Mouse (Mus musculus) yolk sac, embryonic 10.5 days (tissue): ENCODE data around the gene Rab11fip5.

Experiments used
- DNase-seq: peaks from one replicate; pipeline ENCODE4 v3.0.0-alpha.2; 2017; ENCODE audit warnings: low spot score

The Rab11fip5 gene

DNA sequence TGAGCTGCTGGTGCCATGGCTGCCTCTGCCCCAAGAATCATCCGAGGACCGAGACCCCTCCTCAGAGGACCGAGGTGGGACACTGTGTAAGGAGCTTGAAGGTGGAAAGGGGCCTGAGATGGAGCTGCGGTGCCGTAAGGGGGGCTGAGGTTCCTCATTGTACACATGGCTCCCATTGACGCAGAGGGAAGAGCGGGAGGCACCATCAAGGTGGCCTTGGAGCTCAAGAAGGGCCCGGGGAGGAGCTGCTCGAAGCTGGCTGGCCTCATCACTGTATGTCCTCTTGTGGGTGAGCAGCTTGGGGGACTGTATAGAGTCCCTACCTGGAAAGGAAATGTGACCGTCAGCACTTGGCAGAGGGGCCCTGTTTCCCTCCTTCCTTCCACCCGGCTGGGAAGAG lies 26.3 kb downstream of the Rab11fip5 start:
- no peak for DNase-seq

DNA sequence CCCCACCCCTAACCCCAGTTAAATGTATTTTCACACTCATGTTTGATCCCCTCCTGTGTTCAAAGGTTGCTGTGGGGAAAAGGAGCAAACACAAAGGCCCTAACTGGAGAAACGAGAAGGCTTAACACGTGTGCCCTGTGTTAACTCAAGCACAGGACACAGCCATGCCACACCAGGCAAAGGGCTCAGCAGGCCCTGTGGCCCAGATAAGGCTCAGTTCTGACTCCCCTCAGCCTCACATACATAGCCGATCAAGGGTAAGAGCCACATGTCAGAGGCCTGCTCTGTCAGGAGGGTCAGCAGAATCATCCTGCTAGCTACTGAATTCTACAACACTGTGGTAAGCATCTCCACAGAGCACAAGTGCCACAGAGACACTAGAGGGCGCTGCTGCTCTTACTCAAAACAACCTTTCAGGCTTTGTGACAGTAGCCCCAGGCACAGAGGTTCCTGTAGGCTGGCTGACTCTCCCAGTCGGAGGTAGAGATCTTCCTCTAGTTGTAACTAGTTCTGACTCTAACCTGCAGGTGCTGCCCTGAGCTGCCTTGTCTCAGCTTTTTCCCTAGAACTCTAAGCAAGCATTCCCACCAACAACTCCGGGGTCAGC lies 28.3 kb downstream of the Rab11fip5 start:
- DNase-seq: peak; percentile 70

DNA sequence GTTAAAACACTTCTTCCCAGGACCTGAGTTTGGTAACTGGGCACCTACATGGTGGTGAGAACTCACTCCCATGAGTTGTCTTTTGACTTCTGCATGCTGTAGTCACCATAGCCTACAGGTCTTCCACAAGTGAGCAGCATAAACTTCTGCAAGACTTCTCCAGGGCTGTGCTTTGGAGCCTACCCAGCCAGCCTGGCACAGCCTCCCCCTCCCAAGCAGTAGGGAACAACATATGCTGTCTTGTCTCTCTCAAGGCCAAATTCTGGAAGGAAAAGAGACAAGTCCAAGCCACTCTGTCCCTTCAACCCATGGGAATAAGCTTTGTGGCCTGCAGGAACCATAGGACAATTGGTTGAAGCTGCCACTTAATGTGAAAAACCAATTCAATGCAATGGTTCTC lies 29.5 kb downstream of the Rab11fip5 start:
- DNase-seq: no peak

DNA sequence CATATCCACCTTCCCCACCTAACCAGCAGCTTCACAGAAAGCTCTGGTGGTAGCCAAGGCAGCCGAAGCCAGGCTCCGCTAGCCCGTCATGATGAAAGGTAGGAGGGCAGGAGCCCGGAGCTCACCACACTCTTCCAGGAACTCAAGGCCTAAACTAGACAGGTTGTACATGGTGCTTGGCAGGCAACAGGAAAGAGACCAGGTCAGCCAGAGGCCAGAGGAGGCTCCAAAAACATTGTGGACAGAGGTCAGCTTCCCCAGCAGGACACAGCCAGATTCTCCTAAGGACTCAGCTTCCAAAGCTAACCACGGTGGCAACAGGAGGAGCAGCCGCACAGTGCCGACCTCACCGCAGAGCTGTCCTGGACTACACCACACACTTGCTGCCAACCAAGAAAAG lies 31.4 kb downstream of the Rab11fip5 start:
- no peak for DNase-seq

DNA sequence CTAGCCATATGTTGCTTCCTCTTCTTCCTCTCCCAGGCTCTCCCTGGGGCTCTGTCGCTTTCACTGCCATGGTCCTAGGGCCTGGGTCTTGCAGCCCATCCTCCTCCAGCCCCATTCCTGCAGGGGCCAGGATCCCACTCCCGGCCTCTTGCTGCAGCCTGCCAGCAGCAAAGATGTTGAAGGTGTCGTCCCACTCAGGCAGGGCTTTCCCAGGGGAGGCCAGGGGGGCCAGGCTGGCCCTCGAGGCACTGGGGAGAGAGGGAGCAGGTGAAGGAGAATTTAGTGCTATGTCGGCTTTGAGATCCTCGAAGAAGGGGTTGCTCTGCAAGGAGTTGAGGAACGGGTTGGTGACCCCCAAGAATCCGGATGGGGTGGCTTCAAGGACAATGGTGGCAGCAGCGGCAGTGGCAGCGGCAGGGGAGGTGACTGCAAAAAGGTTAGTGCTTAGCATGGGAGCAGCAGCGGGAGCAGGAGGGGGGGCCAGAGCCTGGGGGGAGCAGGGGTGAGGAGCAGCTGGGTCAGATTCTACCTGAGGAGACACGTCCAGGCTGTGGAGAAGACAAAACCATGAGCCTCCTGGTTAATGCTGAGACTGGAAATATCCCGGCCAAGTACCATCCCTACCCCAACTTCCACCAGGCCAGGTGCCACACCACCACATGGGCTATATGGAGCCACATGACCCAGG lies 32.5 kb downstream of the Rab11fip5 start:
- no peak for DNase-seq

DNA sequence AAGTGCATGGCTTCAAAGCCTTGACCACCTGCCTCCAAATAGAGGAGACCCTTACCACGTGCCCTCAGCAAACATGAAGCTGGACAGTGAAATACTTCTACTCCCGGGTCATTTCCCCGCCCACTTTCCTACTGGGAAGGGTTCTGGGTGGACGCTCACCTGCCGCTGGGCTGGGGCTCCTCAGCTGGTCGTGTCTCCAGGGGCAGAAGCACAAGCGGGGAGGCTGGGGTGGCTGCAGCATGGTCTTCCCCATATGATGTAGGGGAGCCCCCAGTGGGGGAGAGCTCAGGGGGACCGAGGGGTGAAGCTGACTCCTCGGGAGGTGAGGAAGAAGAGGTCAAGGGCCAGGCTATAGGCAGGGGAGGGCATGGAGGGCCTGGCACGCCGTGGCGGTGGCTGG lies 34.2 kb downstream of the Rab11fip5 start:
- no peak for DNase-seq

DNA sequence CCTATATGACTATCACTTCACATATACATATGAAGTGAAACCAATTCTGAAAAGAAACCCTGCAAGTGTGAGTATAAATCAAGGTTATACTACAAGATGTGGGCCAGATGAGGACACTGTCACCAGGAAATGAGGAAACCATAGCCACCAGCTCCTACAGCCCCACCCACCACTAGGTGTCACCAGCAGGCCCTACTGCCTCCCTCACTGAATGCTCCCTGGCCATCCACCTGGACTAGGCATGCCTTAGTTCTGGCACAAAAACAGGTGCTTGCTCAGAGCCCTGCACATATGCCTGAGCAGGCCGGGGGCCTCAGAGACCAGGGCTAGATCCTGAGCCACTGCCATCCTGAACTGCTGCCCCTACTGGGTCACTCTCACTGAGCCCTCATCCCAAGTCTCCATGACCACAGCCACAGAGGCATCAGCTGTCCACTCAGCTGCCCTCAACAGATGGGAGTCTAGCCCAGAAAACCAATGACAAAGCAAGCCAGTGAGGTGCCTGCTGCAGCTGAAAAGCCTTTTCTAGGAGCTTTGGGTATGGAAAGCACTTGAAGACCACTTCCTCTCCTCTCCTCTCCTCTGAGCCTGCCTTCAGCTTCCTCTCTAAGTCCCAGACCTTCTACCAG lies 35.0 kb downstream of the Rab11fip5 start:
- DNase-seq: peak; percentile 38

DNA sequence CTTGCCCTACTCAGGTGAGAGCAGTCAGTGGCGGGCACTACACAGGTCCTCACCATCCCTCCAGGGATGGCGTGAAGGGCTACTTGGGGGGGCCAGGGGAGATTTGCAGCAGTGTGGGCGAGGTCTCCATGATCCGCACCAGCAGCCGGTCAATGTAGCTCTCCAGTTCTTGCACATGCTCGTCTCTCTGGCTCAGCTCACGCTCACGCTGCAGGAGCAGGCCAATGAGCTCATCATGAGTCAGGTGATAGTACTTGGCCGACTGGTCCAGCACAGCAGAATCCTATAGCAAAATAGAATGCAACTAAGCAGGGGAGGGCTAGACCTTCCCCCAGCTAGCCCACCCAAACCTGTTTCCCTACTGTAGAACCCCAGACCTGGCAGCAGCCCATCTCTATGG lies 37.5 kb downstream of the Rab11fip5 start:
- DNase-seq: no peak

DNA sequence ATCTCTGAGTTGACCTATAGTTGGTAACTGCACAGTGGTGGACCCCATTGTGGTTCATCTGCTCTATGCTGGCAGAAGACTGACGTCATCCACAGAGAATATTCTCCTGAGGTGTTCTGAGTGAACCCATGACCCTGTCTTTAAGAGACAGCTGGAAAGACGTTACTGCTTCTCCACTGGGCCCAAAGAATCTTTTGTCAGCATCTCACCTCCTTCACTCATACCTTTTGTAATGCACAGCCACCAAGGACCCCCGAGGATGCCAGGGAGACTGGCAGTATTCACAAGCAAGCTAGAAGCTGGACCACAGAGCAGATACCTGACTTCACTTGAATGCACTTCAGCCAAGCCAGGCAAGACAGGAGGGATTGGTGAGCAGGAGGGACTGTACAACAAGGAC lies 39.1 kb downstream of the Rab11fip5 start:
- no peak for DNase-seq

DNA sequence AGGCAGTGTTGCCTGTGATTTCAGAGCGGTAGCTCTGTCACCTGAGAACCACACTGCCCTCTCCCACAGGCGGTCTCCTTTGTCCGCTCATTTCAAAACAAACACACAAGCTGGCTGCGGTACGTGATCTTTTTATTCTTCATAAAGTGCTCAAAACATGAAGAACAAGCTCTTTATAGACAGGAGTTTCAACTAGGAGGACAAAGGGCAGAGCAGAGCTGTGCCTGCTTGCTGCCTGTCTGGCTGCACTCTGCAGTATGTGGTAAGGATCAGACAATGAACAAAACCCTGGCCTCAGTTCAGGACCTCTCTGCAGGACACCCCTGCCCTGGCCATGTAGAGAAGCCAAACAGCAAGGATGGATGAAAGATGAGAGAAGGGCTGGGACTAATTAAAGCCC lies 39.6 kb downstream of the Rab11fip5 start:
- no peak for DNase-seq

DNA sequence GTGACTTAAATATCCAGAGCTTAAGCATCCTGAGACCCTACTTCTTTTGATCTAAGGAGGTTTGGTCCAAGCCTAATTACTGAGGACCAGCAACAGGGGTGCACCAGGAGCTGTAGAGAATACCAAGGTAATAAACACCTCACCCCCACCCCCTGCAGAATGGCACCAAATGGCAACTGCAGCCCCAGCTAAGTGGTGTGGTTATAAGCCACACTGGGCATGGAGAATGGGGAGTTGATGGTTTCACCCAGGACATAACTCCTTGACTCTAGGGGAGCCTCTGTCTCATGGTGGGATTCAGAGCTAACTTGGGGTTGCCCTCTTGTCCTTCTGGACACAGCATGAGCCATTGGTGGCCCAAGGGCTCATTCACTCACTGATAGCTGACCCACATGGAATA lies 40.2 kb downstream of the Rab11fip5 start:
- DNase-seq: no peak

DNA sequence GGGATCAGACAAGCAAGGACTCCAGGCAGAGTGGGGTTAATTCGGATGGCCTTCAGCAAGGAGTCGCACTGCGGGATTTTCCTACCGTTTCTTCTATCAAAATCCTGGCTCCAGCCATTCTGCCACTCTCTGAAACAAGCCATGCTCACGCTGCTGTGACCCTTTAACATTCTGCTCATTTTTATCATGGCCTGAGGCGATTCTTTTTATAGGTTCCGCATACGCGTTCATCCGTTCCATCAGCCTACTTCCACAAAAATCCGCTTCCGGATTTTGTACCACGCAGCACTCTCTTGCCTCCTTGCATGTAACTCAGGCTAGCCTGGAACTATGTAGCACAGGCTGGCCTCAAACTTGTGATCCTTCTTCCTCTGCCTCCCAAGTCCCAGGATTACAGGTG lies 40.7 kb downstream of the Rab11fip5 start:
- no peak for DNase-seq

DNA sequence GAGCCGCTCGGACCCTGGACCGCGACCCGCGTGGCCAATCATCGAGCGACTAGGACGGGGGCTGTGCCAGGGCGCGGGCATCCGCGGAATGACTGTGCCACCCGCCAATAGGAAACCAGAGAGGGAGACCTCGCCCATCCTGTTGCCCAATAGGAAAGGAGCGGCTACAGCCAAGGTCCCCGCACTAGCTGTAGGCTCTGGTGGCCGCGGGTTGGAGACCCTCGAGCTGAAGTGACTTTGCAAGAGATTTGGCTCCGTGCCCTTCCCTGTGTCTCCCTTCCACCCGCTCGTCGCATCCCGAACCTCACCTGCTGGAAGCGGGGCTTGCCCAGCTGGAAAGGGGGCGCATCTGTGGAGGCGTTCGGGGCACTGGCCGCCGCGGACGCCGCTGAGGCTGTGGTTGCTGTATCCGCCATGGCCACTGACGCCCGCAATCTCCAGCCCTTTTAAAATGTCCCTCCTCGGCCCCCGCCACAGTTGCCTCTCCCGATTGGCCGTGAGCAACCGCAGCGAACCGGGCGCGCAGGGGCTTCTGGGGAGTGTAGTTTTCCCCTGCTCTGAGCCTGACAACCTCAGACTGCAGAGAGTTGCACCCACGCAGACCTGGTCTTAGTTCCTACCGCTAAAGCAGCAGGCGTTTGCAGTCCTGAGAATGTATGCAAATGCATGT lies 41.3 kb downstream of the Rab11fip5 start, which contains the start of gene Sfxn5:
Gene Sfxn5 (minus strand): TSS at position 423 of the 670 bp plus-strand sequence.
- DNase-seq: peak; percentile 98

DNA sequence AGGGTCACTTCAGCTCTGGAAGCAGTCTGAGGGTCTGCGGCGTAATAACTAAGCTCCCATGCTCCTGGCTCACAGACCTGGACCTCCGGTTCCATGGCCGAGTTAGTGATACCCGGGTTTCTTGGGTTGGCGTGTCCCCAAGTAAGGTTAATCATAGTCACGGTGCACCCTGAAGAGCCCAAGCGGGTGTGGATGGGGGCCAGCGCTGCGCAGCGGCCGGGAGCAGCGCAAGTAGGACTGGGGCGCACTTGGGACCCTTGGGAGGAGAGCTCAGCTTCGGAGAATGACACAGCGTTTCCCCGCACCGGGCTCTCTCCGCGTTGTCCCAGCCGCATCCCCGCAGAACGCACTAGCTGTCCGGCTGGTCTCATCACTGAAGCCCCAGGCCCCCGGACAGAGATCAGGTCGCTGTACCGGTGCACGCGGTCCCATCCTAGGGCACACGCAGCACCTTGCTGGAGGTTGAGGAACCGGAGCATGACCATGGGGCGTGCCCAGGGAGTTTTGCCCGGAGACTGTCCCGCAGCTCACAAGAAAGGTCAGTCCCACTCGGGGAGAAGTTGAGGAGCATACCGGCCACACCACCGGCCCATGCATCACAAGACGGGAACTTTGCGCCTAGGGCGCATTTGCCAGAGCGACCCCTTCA lies 42.0 kb downstream of the Rab11fip5 start:
- DNase-seq: no peak

DNA sequence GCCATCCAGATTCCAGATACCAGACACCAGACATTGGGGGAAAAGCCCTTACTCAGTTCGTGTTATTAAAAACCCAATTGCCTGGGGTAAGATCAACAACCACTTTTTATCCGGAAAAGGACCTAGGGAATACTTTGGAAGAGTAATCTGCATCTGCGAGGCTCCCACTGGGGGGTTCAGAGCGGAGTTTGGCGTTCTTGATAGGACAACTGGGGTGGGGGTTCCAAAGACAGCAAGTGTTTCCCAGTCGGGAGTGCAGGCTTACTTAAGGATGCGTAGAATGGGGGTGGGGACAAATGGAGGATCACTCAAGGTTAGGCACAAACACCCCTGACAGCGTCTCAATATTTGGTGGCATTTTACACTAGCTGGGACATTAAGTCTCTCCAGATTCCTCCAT lies 42.7 kb downstream of the Rab11fip5 start:
- DNase-seq: no peak

DNA sequence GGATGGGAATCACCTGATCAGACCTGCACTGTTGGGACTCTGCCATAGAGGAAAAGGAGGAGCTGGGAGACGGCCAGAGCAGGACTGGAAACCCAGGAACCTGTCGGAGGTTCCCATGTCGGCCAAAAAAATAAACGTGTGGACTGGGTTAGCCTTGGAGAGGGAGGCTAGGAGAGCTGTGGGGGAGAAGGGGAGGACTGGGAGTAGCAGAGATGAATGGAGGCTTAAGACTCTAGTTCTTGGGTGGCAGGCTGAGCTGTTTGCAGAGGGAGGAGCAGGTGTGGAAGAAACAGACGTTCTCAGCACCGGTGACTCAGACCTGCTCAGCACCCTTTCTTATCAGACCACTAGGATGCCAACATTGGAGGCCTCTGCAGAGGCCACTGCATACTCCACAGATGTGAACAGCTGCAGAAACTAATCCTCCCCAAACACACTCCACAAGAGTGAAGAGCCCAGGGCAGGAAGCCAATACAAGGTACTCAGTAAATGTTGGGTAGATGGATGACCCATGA lies 43.2 kb downstream of the Rab11fip5 start:
- DNase-seq: no peak

DNA sequence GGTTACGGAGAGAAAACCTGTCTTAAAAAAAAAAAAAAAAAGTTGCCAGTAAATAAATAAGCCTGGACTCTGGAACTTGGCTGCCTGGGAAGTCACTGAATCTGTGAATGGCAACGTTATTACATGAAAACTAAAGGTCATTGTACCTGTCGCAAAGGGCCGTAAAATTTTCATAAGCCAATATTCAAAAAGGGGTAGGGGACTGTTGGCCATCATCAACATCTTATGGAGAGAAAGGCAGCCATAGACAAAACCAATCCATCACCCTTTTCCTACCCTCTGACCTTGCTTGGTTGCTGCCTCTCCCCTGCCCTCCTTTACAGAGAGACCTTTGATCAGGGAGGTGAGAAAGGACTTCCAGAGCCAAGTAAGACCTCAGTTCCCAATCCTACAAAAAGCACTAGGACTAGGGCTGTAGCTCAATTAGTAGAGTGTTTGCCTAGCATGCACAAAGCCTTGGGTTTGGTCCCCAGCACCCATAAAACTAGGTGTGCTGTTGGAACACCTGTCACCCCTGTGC lies 44.7 kb downstream of the Rab11fip5 start:
- DNase-seq: peak; percentile 40

DNA sequence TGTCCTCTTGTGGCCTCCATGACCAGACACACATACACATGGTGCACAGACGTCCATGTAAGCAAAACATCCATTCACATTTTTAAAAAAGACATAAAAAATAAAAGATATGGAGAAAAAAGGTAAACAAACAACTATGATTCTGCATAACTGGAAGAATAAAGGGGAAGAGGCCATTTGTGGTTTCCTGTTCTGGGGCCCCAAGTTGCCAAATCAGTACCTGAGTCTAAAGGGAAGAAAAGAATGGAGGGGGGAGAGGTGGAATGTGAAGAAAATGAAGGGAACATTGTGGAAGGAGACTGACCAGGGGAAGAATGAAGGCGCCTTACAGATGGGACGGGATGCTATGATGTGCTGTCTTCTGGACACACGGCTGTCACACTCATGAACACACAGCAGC lies 47.9 kb downstream of the Rab11fip5 start:
- no peak for DNase-seq

DNA sequence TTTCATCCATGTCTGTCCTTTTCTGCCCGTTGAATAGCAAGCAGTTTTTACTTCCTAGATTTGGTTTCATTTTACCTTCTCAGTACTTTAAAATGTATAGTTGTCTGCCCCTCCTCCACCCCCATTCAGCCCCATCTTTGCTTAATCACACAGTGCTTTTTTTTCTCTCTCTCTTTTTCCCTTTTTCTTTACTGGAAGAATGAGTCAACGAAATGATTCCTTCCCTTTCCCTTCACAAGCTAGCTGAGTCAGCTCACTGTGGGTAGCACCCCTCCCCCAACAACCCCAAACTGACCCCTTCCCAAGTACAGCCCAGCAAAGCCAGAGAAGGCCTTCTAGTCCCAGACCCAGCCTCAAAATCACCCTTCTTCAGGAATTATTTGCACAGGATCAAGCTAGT lies 49.3 kb downstream of the Rab11fip5 start:
- no peak for DNase-seq

DNA sequence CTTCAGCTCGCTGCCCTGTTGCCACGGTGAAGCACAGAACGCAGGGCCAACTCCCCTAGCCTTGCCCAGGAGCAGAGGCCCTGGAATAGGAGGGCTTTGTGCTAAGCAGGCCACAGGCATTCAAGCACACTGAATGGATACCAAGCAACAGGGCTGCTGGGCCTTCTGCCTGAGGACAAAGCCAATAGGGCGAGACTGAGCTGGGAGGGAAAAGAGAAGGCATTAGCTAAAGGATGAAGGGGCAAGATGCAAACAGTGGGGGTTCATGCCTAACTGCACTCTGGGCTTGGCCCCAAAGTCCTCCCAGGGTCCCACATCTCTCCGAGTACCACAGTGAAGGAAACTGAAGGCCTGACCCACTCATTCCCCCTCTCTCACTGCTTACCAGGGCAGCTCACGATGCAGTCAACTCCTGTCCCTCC lies 54.0 kb downstream of the Rab11fip5 start:
- DNase-seq: no peak

DNA sequence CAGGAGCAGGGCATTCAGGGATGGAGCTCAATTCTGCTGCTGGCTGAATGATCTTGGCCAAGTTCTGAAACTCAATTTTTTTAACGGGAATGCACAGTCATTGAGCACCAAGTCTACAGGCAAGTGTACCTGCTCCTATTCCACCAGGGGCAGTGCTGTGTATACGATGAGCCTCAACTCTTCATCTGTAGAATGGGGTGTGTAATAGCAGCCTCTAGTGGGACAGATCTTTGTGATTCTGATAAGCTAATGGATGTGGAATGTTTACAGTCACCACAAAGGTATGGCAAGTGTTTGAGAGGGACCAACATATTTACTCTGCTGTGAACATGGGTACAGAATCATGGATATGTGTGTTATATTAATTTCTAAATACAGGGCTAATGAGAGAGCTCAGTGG lies 58.2 kb downstream of the Rab11fip5 start:
- no peak for DNase-seq
